Mouse (Mus musculus): ENCODE data around the gene Tbx4. TPM values are rescaled to one million over a fixed set of nuclear protein-coding genes. Genes with fewer than 3 reads are reported as not detected.

Gene Tbx4
- not detected in 2 replicates for total RNA-seq (2014; fragmentation: Nextera tagmentation)
- 0.06 TPM in 1 of 2 replicates, not detected in the other for total RNA-seq (2017)
- not detected in 2 replicates for polyA plus RNA-seq (2012)

- no peaks in the 10 kb centered on the region for H3K4me1 ChIP-seq (ENCODE audit: insufficient read depth, low read depth, low read length)
- no peak within 1 kb of the TSS for H3K4me3 ChIP-seq (ENCODE audit: low read depth, low read length)
- DNase-seq (ENCODE audit: low spot score) (no peak), ATAC-seq (ENCODE audit: extremely low read depth, insufficient number of reproducible peaks, low FRiP score, poor library complexity, severe bottlenecking) (no peak)
- H3K9me3 ChIP-seq (replicated peaks) = no peaks in the 10 kb centered on the region
- no peaks in the 10 kb centered on the region for H3K36me3 ChIP-seq (replicated peaks)
- peaks cover 40% of the 10 kb centered on the region for H3K27me3 ChIP-seq (ENCODE audit: insufficient read depth, low read length)
- TF ChIP-seq CTCF (IDR thresholded peaks at IDR 0.05; ENCODE audit: low read depth, low read length) (no peak), GATA2 (IDR thresholded peaks at IDR 0.05; ENCODE audit: borderline replicate concordance, low read depth, low read length) (no peak), POLR2AphosphoS5 (IDR thresholded peaks at IDR 0.05; ENCODE audit: insufficient replicate concordance, low read depth, low read length) (no peak), GATA1 (IDR thresholded peaks at IDR 0.05; ENCODE audit: borderline replicate concordance, low read length) (no peak), TAL1 (conservative IDR thresholded peaks at IDR 0.05; ENCODE audit: low read depth, low read length) (no peak)
These were observed at the start of gene Tbx4 for GRCm38 (mm10) chr11:85885665-85886428. Tbx4 (plus strand) TSS chr11:85886422.

- peaks cover 38% of the 10 kb centered on the region for H3K9me3 ChIP-seq (replicated peaks)
- H3K4me3 ChIP-seq (ENCODE audit: low read depth, low read length) = peak overlapping the region; percentile 20; the same call in 1 of the 2 replicates
- no peak for ATAC-seq (ENCODE audit: extremely low read depth, insufficient number of reproducible peaks, low FRiP score, poor library complexity, severe bottlenecking)
- no peak for TF ChIP-seq GATA2 (IDR thresholded peaks at IDR 0.05; ENCODE audit: borderline replicate concordance, low read depth, low read length)
- TF ChIP-seq CTCF (IDR thresholded peaks at IDR 0.05; ENCODE audit: low read depth, low read length) = no peak
- no peak for DNase-seq (ENCODE audit: low spot score)
- H3K4me1 ChIP-seq (ENCODE audit: insufficient read depth, low read depth, low read length) = no peaks in the 10 kb centered on the region; the same call in 1 of the 2 replicates
- peaks cover 49% of the 10 kb centered on the region for H3K27me3 ChIP-seq (ENCODE audit: insufficient read depth, low read length)
- no peaks in the 10 kb centered on the region for H3K36me3 ChIP-seq (replicated peaks)
These were observed 49.5 kb upstream of the Tbx4 start for GRCm38 (mm10) chr11:85836523-85837290.

DNA sequence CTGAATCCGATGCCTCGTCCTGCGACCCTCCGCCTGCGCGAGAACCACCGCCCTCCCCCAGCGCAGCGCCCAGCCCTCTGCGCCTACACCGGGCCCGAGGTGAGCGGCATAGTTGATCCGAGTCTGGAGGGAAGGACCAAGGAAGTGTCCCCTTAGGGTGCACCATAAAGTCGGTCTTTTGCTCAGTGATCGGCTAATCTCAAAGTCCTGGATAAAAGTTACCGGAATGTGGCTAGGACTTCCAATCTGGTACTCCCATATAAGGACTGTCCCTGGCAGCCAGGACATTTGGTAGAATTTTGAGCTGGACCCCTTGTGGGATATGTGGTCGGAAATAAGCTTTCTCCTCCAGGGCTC, 49.0 kb upstream of the Tbx4 start:
- no peak for DNase-seq (ENCODE audit: low spot score)
- TF ChIP-seq GATA1 (IDR thresholded peaks at IDR 0.05; ENCODE audit: borderline replicate concordance, low read length) = no peak
- TF ChIP-seq POLR2AphosphoS5 (IDR thresholded peaks at IDR 0.05; ENCODE audit: insufficient replicate concordance, low read depth, low read length) = no peak
- TF ChIP-seq GATA2 (IDR thresholded peaks at IDR 0.05; ENCODE audit: borderline replicate concordance, low read depth, low read length) = no peak
- no peak for TF ChIP-seq CTCF (IDR thresholded peaks at IDR 0.05; ENCODE audit: low read depth, low read length)
- TF ChIP-seq TAL1 (conservative IDR thresholded peaks at IDR 0.05; ENCODE audit: low read depth, low read length) = no peak
- ATAC-seq (ENCODE audit: extremely low read depth, insufficient number of reproducible peaks, low FRiP score, poor library complexity, severe bottlenecking) = no peak
- H3K4me3 ChIP-seq (ENCODE audit: low read depth, low read length) = peak overlapping the region; percentile 20; the same call in 1 of the 2 replicates
- H3K27me3 ChIP-seq (ENCODE audit: insufficient read depth, low read length) = peaks cover 43% of the 10 kb centered on the region
- H3K9me3 ChIP-seq (replicated peaks) = peaks cover 36% of the 10 kb centered on the region
- H3K36me3 ChIP-seq (replicated peaks) = no peaks in the 10 kb centered on the region
- H3K4me1 ChIP-seq (ENCODE audit: insufficient read depth, low read depth, low read length) = no peaks in the 10 kb centered on the region; the same call in 1 of the 2 replicates

- DNase-seq (ENCODE audit: low spot score) (no peak), ATAC-seq (ENCODE audit: extremely low read depth, insufficient number of reproducible peaks, low FRiP score, poor library complexity, severe bottlenecking) (no peak)
- TF ChIP-seq GATA2 (IDR thresholded peaks at IDR 0.05; ENCODE audit: borderline replicate concordance, low read depth, low read length) (no peak), POLR2AphosphoS5 (IDR thresholded peaks at IDR 0.05; ENCODE audit: insufficient replicate concordance, low read depth, low read length) (no peak), CTCF (IDR thresholded peaks at IDR 0.05; ENCODE audit: low read depth, low read length) (no peak), TAL1 (conservative IDR thresholded peaks at IDR 0.05; ENCODE audit: low read depth, low read length) (no peak), GATA1 (IDR thresholded peaks at IDR 0.05; ENCODE audit: borderline replicate concordance, low read length) (no peak)
- peak overlapping the region; percentile 23; the same call in 1 of the 2 replicates for H3K4me3 ChIP-seq (ENCODE audit: low read depth, low read length)
- H3K36me3 ChIP-seq (replicated peaks) = no peaks in the 10 kb centered on the region
- no peaks in the 10 kb centered on the region; the same call in 1 of the 2 replicates for H3K4me1 ChIP-seq (ENCODE audit: insufficient read depth, low read depth, low read length)
- peaks cover 46% of the 10 kb centered on the region for H3K27me3 ChIP-seq (ENCODE audit: insufficient read depth, low read length)
- H3K9me3 ChIP-seq (replicated peaks) = peaks cover 31% of the 10 kb centered on the region
These were observed 48.4 kb upstream of the Tbx4 start for GRCm38 (mm10) chr11:85837648-85838423.

GRCm38 (mm10) chr11:85838424-85839257, 47.6 kb upstream of the Tbx4 start:
- ATAC-seq (ENCODE audit: extremely low read depth, insufficient number of reproducible peaks, low FRiP score, poor library complexity, severe bottlenecking) (no peak), DNase-seq (ENCODE audit: low spot score) (no peak)
- TF ChIP-seq TAL1 (conservative IDR thresholded peaks at IDR 0.05; ENCODE audit: low read depth, low read length) = no peak
- TF ChIP-seq GATA2 (IDR thresholded peaks at IDR 0.05; ENCODE audit: borderline replicate concordance, low read depth, low read length) = no peak
- no peak for TF ChIP-seq CTCF (IDR thresholded peaks at IDR 0.05; ENCODE audit: low read depth, low read length)
- no peak for TF ChIP-seq POLR2AphosphoS5 (IDR thresholded peaks at IDR 0.05; ENCODE audit: insufficient replicate concordance, low read depth, low read length)
- no peak for TF ChIP-seq GATA1 (IDR thresholded peaks at IDR 0.05; ENCODE audit: borderline replicate concordance, low read length)
- Histone ChIP-seq H3K4me1 (ENCODE audit: insufficient read depth, low read depth, low read length) (no peaks in the 10 kb centered on the region; the same call in 1 of the 2 replicates), H3K4me3 (ENCODE audit: low read depth, low read length) (no peak overlapping the region), H3K36me3 (replicated peaks) (no peaks in the 10 kb centered on the region), H3K9me3 (replicated peaks) (peaks cover 28% of the 10 kb centered on the region), H3K27me3 (ENCODE audit: insufficient read depth, low read length) (peaks cover 48% of the 10 kb centered on the region)

Data from G1E (cell line).